Mouse (Mus musculus) bone marrow, adult 2 months (tissue): ENCODE results near the gene Fam177a.
"Not testable (repeated sequence)": the region's sequence is repeated elsewhere in the genome, so short reads cannot be mapped to it uniquely, and the experiment has no call there.

ENCODE experiments used
- CTCF ChIP-seq: fragments of 200-500 bp; IDR thresholded peaks from 2 replicates; pipeline ENCODE4 v1.5.1; 2011; ENCODE audit warnings: low read length, control low read depth; ENCODE audit not compliant: control insufficient read depth, insufficient read depth
- POLR2A ChIP-seq: fragments of 200-500 bp; IDR thresholded peaks from 2 replicates; pipeline ENCODE4 v1.6.1; 2011; ENCODE audit warnings: low read depth, mild to moderate bottlenecking, control low read depth, low read length, borderline replicate concordance; ENCODE audit not compliant: control insufficient read depth

GRCm38 (mm10) chr12:55124242-55124641 lies at the start of gene Fam177a:
- not testable (repeated sequence) for TF ChIP-seq POLR2A, CTCF
